Comparison of ENCODE assay signal across 15 mouse cellular contexts in genomic region chr8:125824688-125825087, GRCm38 (mm10).
DNase-seq lines count a peak whose midpoint lies in the region; ATAC-seq and TF ChIP-seq lines count a peak whose summit lies in the region.
"Had no signal": no experiment of that assay in that cellular context is flagged by ENCODE, and none has a peak within 500 bp of the region (broad histone marks: within the 10 kb centered on the region; RNA-seq: fewer than 3 reads in every experiment).

No protein-coding gene starts in this region.

- no peak overlapping the region for H3K4me2 ChIP-seq in forebrain, postnatal 0 days (ENCODE audit: low read depth)
- H3K4me2 ChIP-seq in forebrain, embryonic 11.5 days (ENCODE audit: low read depth, low read length, severe bottlenecking): no peak overlapping the region
- H3K4me2 ChIP-seq: neural tube, embryonic 13.5 days; stomach, embryonic 15.5 days had no signal

- no peak overlapping the region for H3K9ac ChIP-seq in forebrain, postnatal 0 days
- H3K9ac ChIP-seq in forebrain, embryonic 11.5 days (ENCODE audit: low read length): no peak overlapping the region
- H3K9ac ChIP-seq: neural tube, embryonic 13.5 days; stomach, embryonic 15.5 days had no signal

- H3K4me1 ChIP-seq in forebrain, postnatal 0 days (ENCODE audit: insufficient read depth): no peaks in the 10 kb centered on the region
- H3K4me1 ChIP-seq in forebrain, embryonic 11.5 days (replicated peaks; ENCODE audit: control insufficient read depth, insufficient read depth, low read length): no peaks in the 10 kb centered on the region
- H3K4me1 ChIP-seq in E14TG2a.4 (replicated peaks; ENCODE audit: low read depth, low read length): no peaks in the 10 kb centered on the region

- H3K9me3 ChIP-seq in forebrain, postnatal 0 days (ENCODE audit: low read length): no peaks in the 10 kb centered on the region
- H3K9me3 ChIP-seq in forebrain, embryonic 11.5 days (ENCODE audit: control insufficient read depth, low read length): no peaks in the 10 kb centered on the region
- H3K9me3 ChIP-seq in E14TG2a.4 (ENCODE audit: low read length): peaks cover 23% of the 10 kb centered on the region
- H3K9me3 ChIP-seq: neural tube, embryonic 13.5 days; stomach, embryonic 15.5 days had no signal

- no peak for ATAC-seq in forebrain, postnatal 0 days
- no peak for ATAC-seq in forebrain, embryonic 11.5 days (replicated peaks; ENCODE audit: low FRiP score)

- intact Hi-C loops in left cerebral cortex, postnatal 4 days (cut with DNase I): no loop called here
- intact Hi-C loops in left cerebral cortex, postnatal 25 days (cut with DNase I): no loop called here

- DNase-seq in forebrain, postnatal 0 days: no peak
- no peak for DNase-seq in forebrain, embryonic 11.5 days (ENCODE audit: low spot score)
- DNase-seq in left cerebral cortex, postnatal 4 days: peak; percentile 22
- no peak for DNase-seq in left cerebral cortex, postnatal 25 days (ENCODE audit: low spot score in 2 of 2)
- peak; percentile 50 for DNase-seq in embryo, embryonic 11 days
- DNase-seq in urinary bladder, postnatal 14 days (ENCODE audit: low spot score): no peak
- DNase-seq in testis, postnatal 10 days (ENCODE audit: low spot score): no peak
- DNase-seq: B cell, adult 2 months; heart, postnatal 14 days; kidney, adult 11 months; liver; right cerebral cortex, postnatal 4 days had no signal

- no peaks in the 10 kb centered on the region for H3K27me3 ChIP-seq in forebrain, postnatal 0 days (ENCODE audit: insufficient read depth, low read length)
- H3K27me3 ChIP-seq in forebrain, embryonic 11.5 days (ENCODE audit: control insufficient read depth, insufficient read depth, low read length): no peaks in the 10 kb centered on the region
- H3K27me3 ChIP-seq in E14TG2a.4 (ENCODE audit: insufficient read depth, low read length): no peaks in the 10 kb centered on the region
- H3K27me3 ChIP-seq: stomach, embryonic 15.5 days had no signal

- no peak overlapping the region for H3K4me3 ChIP-seq in forebrain, postnatal 0 days (ENCODE audit: low read depth, low read length)
- no peak overlapping the region for H3K4me3 ChIP-seq in forebrain, embryonic 11.5 days (ENCODE audit: low read depth, low read length)
- H3K4me3 ChIP-seq in E14TG2a.4 (replicated peaks; ENCODE audit: low read length): no peak overlapping the region
- H3K4me3 ChIP-seq: neural tube, embryonic 13.5 days; stomach, embryonic 15.5 days had no signal

- peak; percentile 57 for TF ChIP-seq CTCF in forebrain, postnatal 0 days (IDR thresholded peaks at IDR 0.05; ENCODE audit: low read depth)
- peak; percentile 29; the same call in 1 of the 2 replicates for TF ChIP-seq CTCF in E14TG2a.4 (conservative IDR thresholded peaks at IDR 0.05; ENCODE audit: low read length)

- H3K36me3 ChIP-seq in forebrain, postnatal 0 days (ENCODE audit: insufficient read depth): 0 out of 2 replicates have a peak, but pooled peaks cover 5% of the 10 kb centered on the region
- no peaks in the 10 kb centered on the region for H3K36me3 ChIP-seq in forebrain, embryonic 11.5 days (ENCODE audit: control insufficient read depth, insufficient read depth, low read length)
- no peaks in the 10 kb centered on the region for H3K36me3 ChIP-seq in E14TG2a.4 (ENCODE audit: insufficient read depth, low read length)
- H3K36me3 ChIP-seq: stomach, embryonic 15.5 days had no signal

- 38% methylated on average over 2 of the region's 2 CpGs for WGBS in forebrain, postnatal 0 days
- 35% methylated on average over 2 of the region's 2 CpGs for WGBS in forebrain, embryonic 11.5 days

- no peak overlapping the region for H3K27ac ChIP-seq in forebrain, postnatal 0 days (ENCODE audit: low read depth, low read length)
- H3K27ac ChIP-seq in forebrain, embryonic 11.5 days (ENCODE audit: low read depth, low read length): no peak overlapping the region
- H3K27ac ChIP-seq: neural tube, embryonic 13.5 days; stomach, embryonic 15.5 days had no signal

Comparison
In these comparisons a context has a peak if more than half of its experiments do, and no peak if none do; other contexts are left out.
1. DNase-seq: peak in left cerebral cortex, postnatal 4 days (single experiment) and embryo, embryonic 11 days (single experiment); none in forebrain, postnatal 0 days (single experiment), forebrain, embryonic 11.5 days (single experiment), left cerebral cortex, postnatal 25 days (0 of 2), urinary bladder, postnatal 14 days (single experiment) and testis, postnatal 10 days (single experiment).